Mouse (Mus musculus) midbrain, embryonic 16.5 days (tissue): ENCODE results near the gene Fam126a. TPM values are rescaled to one million over a fixed set of nuclear protein-coding genes. Genes with fewer than 3 reads are reported as not detected.

Experiments
- ATAC-seq: fragments of 200-750 bp; cut with Nextera tagmentation; 2 replicates; pipeline ENCODE4 v1.8.0; 2017; ENCODE audit warnings: moderate TSS enrichment
- H3K27ac ChIP-seq: fragments of 300-500 bp; sonication (generic); 2 replicates; pipeline ENCODE4 v1.5.1; 2014; ENCODE audit warnings: mild to moderate bottlenecking, low read length, mixed read lengths
- H3K27me3 ChIP-seq: fragments of 300-500 bp; sonication (generic); 2 replicates; pipeline ENCODE4 v1.6.1; 2014; ENCODE audit warnings: low read depth, low read length, mixed read lengths; ENCODE audit not compliant: control insufficient read depth, insufficient read depth
- H3K36me3 ChIP-seq: fragments of 300-500 bp; sonication (generic); 2 replicates; pipeline ENCODE4 v1.6.1; 2014; ENCODE audit warnings: mild to moderate bottlenecking, low read length, moderate library complexity, mixed read lengths; ENCODE audit not compliant: control insufficient read depth, insufficient read depth
- H3K4me1 ChIP-seq: fragments of 300-500 bp; sonication (generic); 2 replicates; pipeline ENCODE4 v1.6.1; 2014; ENCODE audit warnings: mild to moderate bottlenecking, low read length, mixed read lengths; ENCODE audit not compliant: control insufficient read depth, insufficient read depth
- H3K4me2 ChIP-seq: fragments of 300-500 bp; sonication (generic); 2 replicates; pipeline ENCODE4 v1.6.1; 2014; ENCODE audit warnings: mild to moderate bottlenecking, low read length, mixed read lengths
- H3K4me3 ChIP-seq: fragments of 300-500 bp; sonication (generic); 2 replicates; pipeline ENCODE4 v1.5.1; 2014; ENCODE audit warnings: low read depth, mild to moderate bottlenecking, low read length, moderate library complexity, mixed read lengths
- H3K9ac ChIP-seq: fragments of 300-500 bp; sonication (generic); 2 replicates; pipeline ENCODE4 v1.6.1; 2014; ENCODE audit warnings: low read depth, low read length, mixed read lengths
- H3K9me3 ChIP-seq: fragments of 300-500 bp; sonication (generic); replicated peaks from 2 replicates; pipeline ENCODE4 v1.6.1; 2014; ENCODE audit warnings: mild to moderate bottlenecking, low read length, mixed read lengths; ENCODE audit not compliant: control insufficient read depth, poor library complexity, severe bottlenecking
- WGBS: fragments of 180-500 bp; shearing (Covaris S2); extraction: QIAGEN DNeasy Blood & Tissue Kit; methylation state at CpG from one replicate; pipeline ENCODE4 v1.1.7; 2014; 5-methylcytosine and 5-hydroxymethylcytosine counted together
- polyA plus RNA-seq: library from polyadenylated mRNA; unstranded; fragments of >200 nt; fragmentation: Nextera tagmentation; extraction: Ambion mirVana; gene quantifications from 2 replicates; pipeline ENCODE4 v1.2.1, GENCODE M21; 2015

The Fam126a gene
- polyA plus RNA-seq: 29.8 and 32.0 TPM in 2 replicates

- Histone ChIP-seq H3K36me3 (no peaks in the 10 kb centered on the region), H3K9ac (peak within 1 kb of the TSS; percentile 83), H3K27ac (peak within 1 kb of the TSS; percentile 80), H3K4me1 (peaks cover 6% of the 10 kb centered on the region), H3K9me3 (no peaks in the 10 kb centered on the region), H3K4me2 (peak within 1 kb of the TSS; percentile 80), H3K4me3 (peak within 1 kb of the TSS; percentile 93), H3K27me3 (no peaks in the 10 kb centered on the region)
- ATAC-seq: peak; percentile 100
- WGBS: 2% methylated on average over 16 of the region's 16 CpGs
These were observed at the start of gene Fam126a for GRCm38 (mm10) chr5:24030579-24030969. Gene Fam126a (minus strand): TSS chr5:24030690.

GRCm38 (mm10) chr5:24078420-24079179 is 48.1 kb upstream of the Fam126a start:
- no peak overlapping the region for H3K4me2 ChIP-seq
- H3K4me3 ChIP-seq: no peak overlapping the region
- no peak overlapping the region for H3K27ac ChIP-seq
- ATAC-seq: no peak
- no peak overlapping the region for H3K9ac ChIP-seq
- H3K36me3 ChIP-seq: no peaks in the 10 kb centered on the region
- H3K9me3 ChIP-seq: no peaks in the 10 kb centered on the region
- 76% methylated on average over 7 of the region's 7 CpGs for WGBS
- no peaks in the 10 kb centered on the region for H3K27me3 ChIP-seq
- H3K4me1 ChIP-seq: peaks cover 4% of the 10 kb centered on the region; the same call in 1 of the 2 replicates

GRCm38 (mm10) chr5:24077739-24078306 is 47.3 kb upstream of the Fam126a start:
- Histone ChIP-seq H3K4me3 (peak overlapping the region; percentile 13), H3K4me1 (peaks cover 4% of the 10 kb centered on the region; the same call in 1 of the 2 replicates), H3K4me2 (peak overlapping the region; percentile 48), H3K9ac (no peak overlapping the region; the same call in 1 of the 2 replicates), H3K27ac (no peak overlapping the region), H3K9me3 (no peaks in the 10 kb centered on the region), H3K27me3 (no peaks in the 10 kb centered on the region), H3K36me3 (no peaks in the 10 kb centered on the region)
- no peak for ATAC-seq
- WGBS: 18% methylated on average over 7 of the region's 7 CpGs

GRCm38 (mm10) chr5:24076986-24077718 is 46.7 kb upstream of the Fam126a start:
- Histone ChIP-seq H3K4me1 (peaks cover 4% of the 10 kb centered on the region; the same call in 1 of the 2 replicates), H3K4me2 (peak overlapping the region; percentile 48), H3K4me3 (peak overlapping the region; percentile 13), H3K9ac (peak overlapping the region; percentile 45; the same call in 1 of the 2 replicates), H3K27me3 (no peaks in the 10 kb centered on the region), H3K27ac (peak overlapping the region; percentile 72), H3K36me3 (no peaks in the 10 kb centered on the region), H3K9me3 (no peaks in the 10 kb centered on the region)
- 3% methylated on average over 15 of the region's 15 CpGs for WGBS
- peak; percentile 86 for ATAC-seq

- Histone ChIP-seq H3K4me2 (no peak overlapping the region), H3K9me3 (no peaks in the 10 kb centered on the region), H3K4me1 (no peaks in the 10 kb centered on the region), H3K9ac (no peak overlapping the region), H3K27ac (no peak overlapping the region), H3K27me3 (no peaks in the 10 kb centered on the region), H3K4me3 (no peak overlapping the region), H3K36me3 (no peaks in the 10 kb centered on the region)
- ATAC-seq: no peak
- WGBS: 69% methylated on average over 6 of the region's 6 CpGs
These were observed 41.5 kb upstream of the Fam126a start for GRCm38 (mm10) chr5:24072031-24072430.

GRCm38 (mm10) chr5:24068955-24069354 is 38.5 kb upstream of the Fam126a start:
- Histone ChIP-seq H3K27ac (no peak overlapping the region), H3K4me3 (no peak overlapping the region), H3K27me3 (no peaks in the 10 kb centered on the region), H3K9ac (no peak overlapping the region), H3K36me3 (no peaks in the 10 kb centered on the region), H3K4me1 (no peaks in the 10 kb centered on the region), H3K4me2 (no peak overlapping the region), H3K9me3 (no peaks in the 10 kb centered on the region)
- no peak for ATAC-seq
- 83% methylated on average over 6 of the region's 6 CpGs for WGBS

- 85% methylated on average over 4 of the region's 4 CpGs for WGBS
- Histone ChIP-seq H3K4me3 (no peak overlapping the region), H3K36me3 (no peaks in the 10 kb centered on the region), H3K27ac (no peak overlapping the region), H3K9ac (no peak overlapping the region), H3K4me2 (no peak overlapping the region), H3K9me3 (no peaks in the 10 kb centered on the region), H3K4me1 (no peaks in the 10 kb centered on the region), H3K27me3 (no peaks in the 10 kb centered on the region)
- ATAC-seq: no peak
These were observed 33.1 kb upstream of the Fam126a start for GRCm38 (mm10) chr5:24063545-24063944.

- Histone ChIP-seq H3K27ac (no peak overlapping the region), H3K36me3 (no peaks in the 10 kb centered on the region), H3K9ac (no peak overlapping the region), H3K4me2 (no peak overlapping the region), H3K4me1 (no peaks in the 10 kb centered on the region), H3K4me3 (no peak overlapping the region), H3K9me3 (no peaks in the 10 kb centered on the region), H3K27me3 (no peaks in the 10 kb centered on the region)
- 86% methylated on average over 6 of the region's 6 CpGs for WGBS
- no peak for ATAC-seq
These were observed 32.5 kb upstream of the Fam126a start for GRCm38 (mm10) chr5:24063034-24063433.
